Mouse (Mus musculus) adipocyte (in vitro differentiated cells): Measurements from ENCODE around the gene Id3.

ENCODE experiments used
- DNase-seq: peaks from one replicate; pipeline ENCODE4 v3.0.0-alpha.2; 2016; ENCODE audit warnings: low spot score

The Id3 gene

GRCm38 (mm10) chr4:136177612-136178474, 34.5 kb downstream of the Id3 start:
- DNase-seq = peak; percentile 77

GRCm38 (mm10) chr4:136178475-136178921, 35.2 kb downstream of the Id3 start:
- no peak for DNase-seq

GRCm38 (mm10) chr4:136179456-136179855, 36.2 kb downstream of the Id3 start:
- no peak for DNase-seq

- DNase-seq = no peak
Measured at GRCm38 (mm10) chr4:136179998-136180397, 36.7 kb downstream of the Id3 start.

GRCm38 (mm10) chr4:136180408-136181330, 37.4 kb downstream of the Id3 start:
- DNase-seq = no peak

GRCm38 (mm10) chr4:136181367-136181766, 38.1 kb downstream of the Id3 start:
- DNase-seq = no peak

GRCm38 (mm10) chr4:136185375-136185774, 42.1 kb downstream of the Id3 start:
- DNase-seq = no peak

GRCm38 (mm10) chr4:136186315-136186714, 43.0 kb downstream of the Id3 start:
- DNase-seq = no peak

GRCm38 (mm10) chr4:136186739-136187472, 43.6 kb downstream of the Id3 start:
- DNase-seq = no peak

GRCm38 (mm10) chr4:136188973-136189737, 45.9 kb downstream of the Id3 start:
- no peak for DNase-seq

- no peak for DNase-seq
Measured at GRCm38 (mm10) chr4:136189912-136190311, 46.6 kb downstream of the Id3 start.

GRCm38 (mm10) chr4:136193571-136193970, 50.3 kb downstream of the Id3 start:
- no peak for DNase-seq

GRCm38 (mm10) chr4:136195029-136195428, 51.7 kb downstream of the Id3 start:
- no peak for DNase-seq
